Mouse (Mus musculus) adrenal gland, postnatal 14 days (tissue): ENCODE measurements at regions not wholly inside any gene's neighbourhood (a gene's known extent, or its start where the extent isn't known, plus 50 kb on each side); places are given as distances from the start of the nearest gene placed in this dataset.

Experiments
- DNase-seq: peaks from one replicate; pipeline ENCODE4 v3.0.0; 2021; ENCODE audit warnings: mixed read lengths

- peak; percentile 16 for DNase-seq
These were observed 126.3 kb upstream of the Ednra start for GRCm38 (mm10) chr8:77850523-77850922.

- no peak for DNase-seq
These were observed 146.0 kb upstream of the Ednra start for GRCm38 (mm10) chr8:77870264-77870663.

GRCm38 (mm10) chr8:77872771-77873170, 148.5 kb upstream of the Ednra start:
- DNase-seq, result no peak

- DNase-seq, result no peak
These were observed 195.5 kb upstream of the Ednra start for GRCm38 (mm10) chr8:77919776-77920175.

- peak; percentile 34 for DNase-seq
These were observed 197.6 kb upstream of the Ednra start for GRCm38 (mm10) chr8:77921868-77922267.

DNA sequence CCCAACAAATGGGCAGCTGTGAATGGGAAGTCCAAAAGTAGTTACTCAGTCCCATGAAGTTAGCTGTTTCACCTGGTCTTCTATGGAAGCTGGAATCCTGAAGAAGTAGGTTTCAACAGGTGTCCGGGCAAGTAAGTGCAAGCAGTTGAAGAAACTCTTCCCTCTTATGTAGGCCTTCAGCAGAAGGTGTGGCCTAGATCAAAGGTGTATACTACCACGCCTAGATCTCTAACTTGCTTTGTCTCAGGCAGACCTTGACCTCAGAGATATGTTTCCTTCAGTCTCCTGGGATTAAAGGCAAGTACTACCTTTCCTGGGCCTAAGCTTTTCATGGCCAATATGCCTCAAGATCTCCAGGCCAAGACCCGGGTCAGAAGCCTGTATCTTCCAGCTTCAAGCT, 223.4 kb upstream of the Ednra start:
- DNase-seq, result no peak

DNA sequence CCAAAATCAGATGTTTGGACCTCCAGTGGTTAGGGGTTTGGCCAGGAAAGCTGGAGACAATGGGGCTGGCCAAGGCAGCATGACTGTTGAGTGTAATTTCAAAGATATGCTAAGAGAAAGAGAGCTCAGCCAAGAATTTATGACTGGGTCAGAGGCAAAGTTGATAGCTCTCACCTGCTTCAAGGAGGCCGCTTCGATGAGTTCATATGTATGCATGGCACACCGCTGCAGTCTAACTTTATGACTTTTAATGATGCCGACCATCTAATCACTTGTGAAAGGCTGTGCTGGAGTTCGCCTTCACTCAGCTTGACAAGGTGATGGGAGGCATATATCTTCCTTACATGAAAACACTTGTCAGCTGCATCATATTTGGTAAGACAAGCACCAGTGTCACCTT, 225.4 kb upstream of the Ednra start:
- DNase-seq, result no peak

GRCm38 (mm10) chr8:77958814-77959372, 234.6 kb upstream of the Ednra start:
- DNase-seq, result no peak

GRCm38 (mm10) chr8:77963102-77963698, 238.9 kb upstream of the Ednra start:
- DNase-seq, result no peak

- no peak for DNase-seq
These were observed 242.7 kb upstream of the Ttc29 start for GRCm38 (mm10) chr8:77970378-77970777.

DNA sequence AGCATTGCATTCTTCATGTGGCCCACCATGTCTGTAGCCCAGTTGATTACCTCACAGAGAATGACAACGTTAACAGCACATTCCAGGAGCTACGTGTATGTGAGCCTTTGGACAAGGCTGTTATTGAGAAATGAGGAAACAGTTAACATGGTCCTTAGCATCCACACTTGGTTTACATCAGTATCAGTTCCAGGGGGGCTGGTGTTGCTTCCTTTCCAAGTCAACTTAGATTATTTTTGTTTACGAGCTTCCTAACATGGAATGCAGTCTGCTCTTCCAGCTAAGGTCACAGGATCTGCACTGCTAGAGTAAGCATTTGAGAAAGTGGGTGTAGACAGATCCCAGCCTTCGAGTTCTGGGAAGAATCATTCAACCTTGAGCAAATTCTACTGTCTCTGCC, 239.4 kb upstream of the Ttc29 start:
- DNase-seq, result no peak

DNA sequence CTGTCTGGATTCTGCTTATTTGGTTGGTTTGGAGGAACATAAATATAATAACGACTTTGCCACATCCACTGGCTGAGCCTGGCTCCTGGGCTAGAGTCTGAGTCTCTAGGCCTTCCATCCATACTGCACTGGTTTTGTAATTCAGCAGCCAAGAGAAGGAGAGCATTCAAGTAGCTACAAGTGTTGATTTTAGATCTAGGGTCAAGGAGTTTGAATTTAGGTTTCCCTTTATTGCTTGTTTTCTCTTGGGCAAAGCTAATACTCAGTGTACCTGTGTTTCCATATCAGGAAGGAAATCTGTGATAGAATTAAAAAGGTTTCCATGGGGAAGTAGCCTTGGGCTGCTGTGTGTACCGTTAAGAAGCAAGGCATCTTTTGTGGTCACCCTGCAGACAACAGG, 234.0 kb upstream of the Ttc29 start:
- DNase-seq, result no peak

DNA sequence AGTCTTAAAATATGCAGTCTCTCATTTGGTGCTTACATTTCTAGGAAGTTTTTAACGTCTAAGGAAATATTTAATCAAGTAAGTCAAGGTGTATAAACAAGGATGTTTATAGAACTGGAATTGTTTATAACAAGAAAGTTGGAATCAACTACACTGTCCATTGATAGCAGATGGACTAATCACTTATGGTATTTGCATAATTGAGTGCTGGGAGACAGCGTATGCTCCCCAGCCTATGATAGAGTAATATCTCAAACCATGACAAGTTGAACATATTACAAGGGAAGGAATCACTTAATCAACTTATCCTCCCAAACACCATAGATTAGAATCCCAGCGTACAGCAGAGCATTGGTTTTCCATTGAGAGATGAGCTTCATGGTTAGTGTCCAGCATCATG, 232.4 kb upstream of the Ttc29 start:
- DNase-seq, result no peak

GRCm38 (mm10) chr8:77982031-77982430, 231.1 kb upstream of the Ttc29 start:
- no peak for DNase-seq

GRCm38 (mm10) chr8:77983476-77983875, 229.6 kb upstream of the Ttc29 start:
- DNase-seq, result no peak

- no peak for DNase-seq
These were observed 225.9 kb upstream of the Ttc29 start for GRCm38 (mm10) chr8:77987237-77987636.

GRCm38 (mm10) chr8:77988291-77989056, 224.6 kb upstream of the Ttc29 start:
- no peak for DNase-seq

DNA sequence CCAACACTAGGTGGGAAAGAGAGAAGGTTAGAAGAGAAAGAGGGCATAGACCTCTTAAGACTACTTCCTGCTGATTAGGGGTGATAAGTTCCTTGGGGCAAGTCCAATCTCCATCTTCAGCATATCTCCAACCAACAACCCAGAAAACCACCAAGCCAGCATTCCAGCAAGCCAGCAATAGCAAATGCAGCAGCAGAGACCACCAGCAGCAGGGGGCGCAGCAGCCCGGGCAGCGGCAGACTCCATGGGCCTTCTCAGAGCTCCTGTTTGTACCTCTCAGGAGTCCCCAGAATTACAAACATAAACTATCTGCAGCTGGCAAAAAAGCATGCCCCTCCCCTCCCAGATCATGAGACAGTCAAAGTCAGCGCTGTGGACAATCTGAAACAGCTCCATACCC, 222.0 kb upstream of the Ttc29 start:
- no peak for DNase-seq

- DNase-seq, result no peak
These were observed 212.8 kb upstream of the Ttc29 start for GRCm38 (mm10) chr8:78000303-78000702.

- DNase-seq, result no peak
These were observed 211.4 kb upstream of the Ttc29 start for GRCm38 (mm10) chr8:78001656-78002055.

GRCm38 (mm10) chr8:78002071-78002470, 211.0 kb upstream of the Ttc29 start:
- no peak for DNase-seq

DNA sequence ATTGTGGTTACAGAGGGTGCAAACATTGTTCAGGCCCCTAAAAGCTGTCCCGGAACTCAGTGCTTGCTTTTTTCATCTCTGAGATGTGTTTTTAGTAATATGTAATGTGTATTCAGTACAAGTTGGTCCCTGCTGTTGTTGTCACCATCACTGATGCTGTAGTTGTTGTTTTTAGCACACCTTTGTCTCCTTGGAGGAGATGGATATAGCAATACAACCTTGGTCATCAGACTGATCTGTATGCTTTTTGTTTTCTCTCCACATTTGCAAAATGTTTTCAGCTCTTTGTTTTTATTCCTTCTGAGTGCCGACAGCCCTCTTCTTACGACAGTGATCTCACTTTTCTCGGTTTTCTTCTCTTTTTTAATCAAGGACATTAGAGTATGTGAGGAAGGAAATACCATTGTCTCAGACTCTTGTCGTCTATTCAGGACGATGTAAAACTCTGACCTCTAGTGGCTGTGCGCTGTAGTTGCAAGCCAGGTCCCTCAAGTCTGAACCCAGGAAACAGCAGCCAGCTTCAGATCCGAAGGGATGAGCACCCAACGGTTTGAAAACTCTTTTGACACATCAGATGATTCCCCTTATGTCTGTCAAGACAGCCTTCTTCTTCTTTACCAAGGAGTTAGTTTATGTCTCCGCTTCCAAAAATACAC, 209.1 kb upstream of the Ttc29 start:
- peak; percentile 78 for DNase-seq

GRCm38 (mm10) chr8:78004891-78005290, 208.2 kb upstream of the Ttc29 start:
- no peak for DNase-seq
